7 mouse cellular contexts compared by ENCODE assay signal in the genomic region with DNA sequence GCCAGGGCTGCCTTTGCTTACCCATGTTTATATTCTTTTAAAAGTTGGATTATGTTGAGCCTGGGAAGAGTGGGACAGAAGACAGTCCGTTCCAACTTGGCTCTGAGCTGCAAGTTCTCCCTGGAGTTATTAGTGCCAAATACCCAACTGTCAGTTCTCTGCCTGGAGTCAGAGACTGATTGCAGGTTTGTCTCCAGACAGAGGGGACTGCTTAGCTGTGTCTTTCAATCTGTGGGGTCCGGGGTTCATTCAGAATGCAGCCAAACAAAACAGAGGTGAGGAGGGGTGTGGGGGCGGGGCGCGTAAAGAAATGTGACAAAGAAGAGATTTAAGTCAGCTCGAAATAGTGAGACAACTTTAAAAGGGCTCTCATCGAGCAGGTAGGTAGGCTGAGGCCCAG. TPM values are rescaled to one million over a fixed set of nuclear protein-coding genes. Genes with fewer than 3 reads are reported as not detected.
DNase-seq lines count a peak whose midpoint lies in the region; ATAC-seq and TF ChIP-seq lines count a peak whose summit lies in the region.

No protein-coding gene starts in this region.

- peak overlapping the region; percentile 91 for H3K4me3 ChIP-seq in megakaryocyte, embryonic 14.5 days (replicated peaks)
- peak overlapping the region; percentile 73 for H3K4me3 ChIP-seq in embryonic fibroblast, embryonic 13.5 days (ENCODE audit: insufficient read depth, low read length)
- peak overlapping the region; percentile 81 for H3K4me3 ChIP-seq in limb, embryonic 11.5 days (ENCODE audit: low read depth, low read length)
- peak overlapping the region; percentile 84 for H3K4me3 ChIP-seq in stomach, embryonic 15.5 days (replicated peaks)

- 4% methylated on average over 7 of the region's 7 CpGs for WGBS in limb, embryonic 11.5 days
- 0% methylated on average over 7 of the region's 7 CpGs for WGBS in stomach, embryonic 15.5 days

- H3K9ac ChIP-seq in limb, embryonic 11.5 days (ENCODE audit: low read length): peak overlapping the region; percentile 80
- peak overlapping the region; percentile 59; the same call in 1 of the 2 replicates for H3K9ac ChIP-seq in stomach, embryonic 15.5 days

- H3K36me3 ChIP-seq in megakaryocyte, embryonic 14.5 days (replicated peaks; ENCODE audit: low read length): peaks cover 15% of the 10 kb centered on the region
- peaks cover 5% of the 10 kb centered on the region; the same call in 1 of the 2 replicates for H3K36me3 ChIP-seq in limb, embryonic 11.5 days (ENCODE audit: control insufficient read depth, insufficient read depth, low read length)
- peaks cover 20% of the 10 kb centered on the region; the same call in 1 of the 2 replicates for H3K36me3 ChIP-seq in stomach, embryonic 15.5 days

- TF ChIP-seq POLR2A in embryonic fibroblast, embryonic 13.5 days (IDR thresholded peaks at IDR 0.05; ENCODE audit: low read depth, low read length): no peak

- peaks cover 40% of the 10 kb centered on the region for H3K4me1 ChIP-seq in megakaryocyte, embryonic 14.5 days
- no peaks in the 10 kb centered on the region for H3K4me1 ChIP-seq in embryonic fibroblast, embryonic 13.5 days (ENCODE audit: control insufficient read depth, insufficient read depth, low read length)
- peaks cover 3% of the 10 kb centered on the region; the same call in 1 of the 2 replicates for H3K4me1 ChIP-seq in limb, embryonic 11.5 days (ENCODE audit: control insufficient read depth, insufficient read depth, low read length)
- H3K4me1 ChIP-seq in stomach, embryonic 15.5 days: peaks cover 11% of the 10 kb centered on the region

- H3K27me3 ChIP-seq in megakaryocyte, embryonic 14.5 days (replicated peaks): peaks cover 5% of the 10 kb centered on the region
- H3K27me3 ChIP-seq in limb, embryonic 11.5 days (ENCODE audit: control insufficient read depth, insufficient read depth, low read length): no peaks in the 10 kb centered on the region
- H3K27me3 ChIP-seq in stomach, embryonic 15.5 days (replicated peaks): no peaks in the 10 kb centered on the region

- no peak overlapping the region for H3K27ac ChIP-seq in embryonic fibroblast, embryonic 13.5 days (ENCODE audit: insufficient read depth, low read length)
- H3K27ac ChIP-seq in limb, embryonic 11.5 days (replicated peaks; ENCODE audit: low read depth, low read length): no peak overlapping the region
- peak overlapping the region; percentile 90 for H3K27ac ChIP-seq in stomach, embryonic 15.5 days

- TF ChIP-seq CTCF in embryonic fibroblast, embryonic 13.5 days (IDR thresholded peaks at IDR 0.05; ENCODE audit: borderline replicate concordance, insufficient read depth, low read length): no peak

- peak overlapping the region; percentile 63 for H3K4me2 ChIP-seq in limb, embryonic 11.5 days (ENCODE audit: low read depth, severe bottlenecking)
- peak overlapping the region; percentile 78 for H3K4me2 ChIP-seq in stomach, embryonic 15.5 days

- no peaks in the 10 kb centered on the region for H3K9me3 ChIP-seq in megakaryocyte, embryonic 14.5 days
- H3K9me3 ChIP-seq in limb, embryonic 11.5 days (ENCODE audit: control insufficient read depth, low read length): no peaks in the 10 kb centered on the region
- H3K9me3 ChIP-seq in stomach, embryonic 15.5 days: no peaks in the 10 kb centered on the region

- no peak; the same call in 1 of the 2 replicates for ATAC-seq in megakaryocyte, adult 5-6 weeks (ENCODE audit: poor library complexity, severe bottlenecking)
- peak; percentile 4; the same call in 1 of the 2 replicates for ATAC-seq in limb, embryonic 11.5 days (ENCODE audit: insufficient number of reproducible peaks, low FRiP score, low TSS enrichment, low read depth)
- ATAC-seq in stomach, embryonic 15.5 days (ENCODE audit: insufficient read depth, low FRiP score, low read depth): no peak

- DNase-seq in limb, embryonic 11.5 days (ENCODE audit: low spot score): no peak
- DNase-seq in embryo, embryonic 9.5 days (ENCODE audit: extremely low spot score): no peak
- DNase-seq in adrenal gland, adult 2 months: no peak

RNA-seq across cellular contexts. Expression of gene Hdhd3, which starts 1.7 kb away (rescaled TPM):
- polyA plus RNA-seq in megakaryocyte, embryonic 14.5 days (2012; ENCODE audit: insufficient read depth, low replicate concordance): 1.5 TPM in 1 of 2 replicates, not detected in the other
- total RNA-seq in megakaryocyte, adult 5-6 weeks (2015): 0.14 TPM in 1 of 2 replicates, not detected in the other
- total RNA-seq in megakaryocyte, adult 5-6 weeks (2017): not detected in 2 replicates
- 3.6 and 3.8 TPM in 2 replicates for polyA plus RNA-seq in embryonic fibroblast, embryonic 13.5 days (2011; ENCODE audit: insufficient read length, low read depth, missing spikeins)
- 16.5 TPM in 2 replicates for polyA plus RNA-seq in limb, embryonic 11.5 days (2014; fragmentation: Nextera tagmentation; extraction: Ambion mirVana)
- polyA plus RNA-seq in stomach, embryonic 15.5 days (2015; fragmentation: Nextera tagmentation; extraction: Ambion mirVana): 27.3 and 30.7 TPM in 2 replicates
- 10 to 100 TPM in 1 of 2 experiments, 1 to 10 TPM in 1; 9.2 to 26.1 TPM for total RNA-seq in adrenal gland, adult 2 months (2021)
- 16.8 and 20.1 TPM in 2 replicates for polyA plus RNA-seq in adrenal gland, adult 2 months (2012; rRNA removed)

RNA-seq across cellular contexts. Expression of gene Alad, which starts 18.2 kb away (rescaled TPM):
- 28.3 and 75.7 TPM in 2 replicates for polyA plus RNA-seq in megakaryocyte, embryonic 14.5 days (2012; ENCODE audit: insufficient read depth, low replicate concordance)
- 12.5 and 16.9 TPM in 2 replicates for total RNA-seq in megakaryocyte, adult 5-6 weeks (2015)
- 5.1 and 9.2 TPM in 2 replicates for total RNA-seq in megakaryocyte, adult 5-6 weeks (2017)
- 16.5 and 20.6 TPM in 2 replicates for polyA plus RNA-seq in embryonic fibroblast, embryonic 13.5 days (2011; ENCODE audit: insufficient read length, low read depth, missing spikeins)
- 87.8 and 95.9 TPM in 2 replicates for polyA plus RNA-seq in limb, embryonic 11.5 days (2014; fragmentation: Nextera tagmentation; extraction: Ambion mirVana)
- 121 and 142 TPM in 2 replicates for polyA plus RNA-seq in stomach, embryonic 15.5 days (2015; fragmentation: Nextera tagmentation; extraction: Ambion mirVana)
- total RNA-seq in adrenal gland, adult 2 months (2021): 100 to 1,000 TPM; 102 to 118 TPM
- polyA plus RNA-seq in adrenal gland, adult 2 months (2012; rRNA removed): 313 and 413 TPM in 2 replicates

RNA-seq across cellular contexts. Expression of gene Bspry, which starts 21.7 kb away (rescaled TPM):
- polyA plus RNA-seq in megakaryocyte, embryonic 14.5 days (2012; ENCODE audit: insufficient read depth, low replicate concordance): not detected in 2 replicates
- 0.57 TPM in 1 of 2 replicates, not detected in the other for total RNA-seq in megakaryocyte, adult 5-6 weeks (2015)
- total RNA-seq in megakaryocyte, adult 5-6 weeks (2017): 0.08 and 0.18 TPM in 2 replicates
- polyA plus RNA-seq in embryonic fibroblast, embryonic 13.5 days (2011; ENCODE audit: insufficient read length, low read depth, missing spikeins): not detected in 2 replicates
- polyA plus RNA-seq in limb, embryonic 11.5 days (2014; fragmentation: Nextera tagmentation; extraction: Ambion mirVana): 0.91 and 1.2 TPM in 2 replicates
- polyA plus RNA-seq in stomach, embryonic 15.5 days (2015; fragmentation: Nextera tagmentation; extraction: Ambion mirVana): 28.4 and 29.9 TPM in 2 replicates
- 10 to 100 TPM in 1 of 2 experiments, 1 to 10 TPM in 1; 3.0 to 13.9 TPM for total RNA-seq in adrenal gland, adult 2 months (2021)
- 10.9 and 15.3 TPM in 2 replicates for polyA plus RNA-seq in adrenal gland, adult 2 months (2012; rRNA removed)

RNA-seq across cellular contexts. Expression of gene Pole3, which starts 23.3 kb away (rescaled TPM):
- polyA plus RNA-seq in megakaryocyte, embryonic 14.5 days (2012; ENCODE audit: insufficient read depth, low replicate concordance): 4.7 and 21.6 TPM in 2 replicates
- total RNA-seq in megakaryocyte, adult 5-6 weeks (2015): 22.8 and 22.9 TPM in 2 replicates
- 28.6 and 38.4 TPM in 2 replicates for total RNA-seq in megakaryocyte, adult 5-6 weeks (2017)
- 39.7 and 40.7 TPM in 2 replicates for polyA plus RNA-seq in embryonic fibroblast, embryonic 13.5 days (2011; ENCODE audit: insufficient read length, low read depth, missing spikeins)
- polyA plus RNA-seq in limb, embryonic 11.5 days (2014; fragmentation: Nextera tagmentation; extraction: Ambion mirVana): 107 and 116 TPM in 2 replicates
- polyA plus RNA-seq in stomach, embryonic 15.5 days (2015; fragmentation: Nextera tagmentation; extraction: Ambion mirVana): 70.9 and 77.3 TPM in 2 replicates
- 10 to 100 TPM; 48.4 to 50.5 TPM for total RNA-seq in adrenal gland, adult 2 months (2021)
- 11.7 and 13.8 TPM in 2 replicates for polyA plus RNA-seq in adrenal gland, adult 2 months (2012; rRNA removed)

RNA-seq across cellular contexts. Expression of gene 4933430I17Rik, which starts 23.6 kb away (rescaled TPM):
- polyA plus RNA-seq in megakaryocyte, embryonic 14.5 days (2012; ENCODE audit: insufficient read depth, low replicate concordance): not detected in 2 replicates
- 0.31 TPM in 1 of 2 replicates, not detected in the other for total RNA-seq in megakaryocyte, adult 5-6 weeks (2015)
- total RNA-seq in megakaryocyte, adult 5-6 weeks (2017): 0.26 TPM in 1 of 2 replicates, not detected in the other
- polyA plus RNA-seq in embryonic fibroblast, embryonic 13.5 days (2011; ENCODE audit: insufficient read length, low read depth, missing spikeins): 0.39 TPM in 1 of 2 replicates, not detected in the other
- polyA plus RNA-seq in limb, embryonic 11.5 days (2014; fragmentation: Nextera tagmentation; extraction: Ambion mirVana): 1.3 and 1.4 TPM in 2 replicates
- polyA plus RNA-seq in stomach, embryonic 15.5 days (2015; fragmentation: Nextera tagmentation; extraction: Ambion mirVana): 0.19 and 0.35 TPM in 2 replicates
- under 1 TPM; 0.14 to 0.31 TPM for total RNA-seq in adrenal gland, adult 2 months (2021)
- polyA plus RNA-seq in adrenal gland, adult 2 months (2012; rRNA removed): 0.06 TPM in 1 of 2 replicates, not detected in the other
